Mouse (Mus musculus): Measurements from ENCODE around the gene Tbx19.

DNA sequence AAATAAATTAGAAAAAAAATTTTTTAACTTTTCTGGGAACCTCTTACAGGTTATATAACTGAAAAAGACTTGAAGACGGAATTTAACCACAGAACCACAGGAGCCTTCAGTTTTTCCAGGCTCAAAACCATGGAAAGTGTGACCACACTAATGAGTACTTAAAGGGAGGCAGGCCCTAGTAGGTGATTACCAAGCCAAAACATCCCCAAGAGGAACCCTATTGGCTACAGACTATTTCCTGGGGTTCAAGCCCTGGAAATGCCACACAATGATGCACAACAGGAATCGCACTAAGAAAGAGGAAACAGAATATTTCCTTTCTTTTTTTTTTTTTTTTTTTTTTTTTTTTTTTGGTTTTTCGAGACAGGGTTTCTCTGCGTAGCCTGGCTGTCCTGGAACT lies 31.5 kb upstream of the Tbx19 start:
- no peak for TF ChIP-seq CTCF (IDR thresholded peaks at IDR 0.05)
- no peak for TF ChIP-seq POLR2A (IDR thresholded peaks at IDR 0.05; ENCODE audit: insufficient read depth, low read depth, low read length)

Measured in heart, adult 2 months (tissue).